Mouse (Mus musculus) adrenal gland, postnatal 36 days (tissue): ENCODE data around the gene Med12. TPM values are rescaled to one million over a fixed set of nuclear protein-coding genes. Genes with fewer than 3 reads are reported as not detected.

Experiments
- total RNA-seq, 2 experiments: library from RNA; stranded (reverse); gene quantifications; 2 replicates each; pipeline ENCODE4 v1.2.3; 2021

Med12 gene
- total RNA-seq, 2 experiments from 2014 or later: 32.2 to 35.1 TPM

Other genes with a start within 250 kb of the Med12 start
- under 1 TPM in 1 of 2 experiments, not detected in 1; 0.13 TPM for gene Tex11, start 214.4 kb upstream of the Med12 start, total RNA-seq
- gene Slc7a3, start 188.0 kb upstream of the Med12 start, total RNA-seq: under 1 TPM; 0.40 to 0.79 TPM
- gene Snx12, start 51.5 kb upstream of the Med12 start, total RNA-seq: 10 to 100 TPM; 49.9 to 52.0 TPM
- gene Foxo4, start 19.5 kb upstream of the Med12 start, total RNA-seq: 10 to 100 TPM; 28.1 to 35.2 TPM
- gene Gm614, start 10.0 kb upstream of the Med12 start, total RNA-seq: not detected
- 10 to 100 TPM in 1 of 2 experiments, 1 to 10 TPM in 1; 5.7 to 10.2 TPM for gene Il2rg, start 5.8 kb upstream of the Med12 start, total RNA-seq
- gene Gm20489, start 5.0 kb upstream of the Med12 start, total RNA-seq: not detected
- 10 to 100 TPM; 18.5 to 28.4 TPM for gene Nlgn3, start 25.1 kb downstream of the Med12 start, total RNA-seq
- gene Gjb1, start 102.3 kb downstream of the Med12 start, total RNA-seq: under 1 TPM in 1 of 2 experiments, not detected in 1; 0.20 TPM
- 10 to 100 TPM; 65.0 to 66.3 TPM for gene Zmym3, start 146.8 kb downstream of the Med12 start, total RNA-seq
- gene Nono, start 155.3 kb downstream of the Med12 start, total RNA-seq: 100 to 1,000 TPM; 185 to 193 TPM
- gene Itgb1bp2, start 175.1 kb downstream of the Med12 start, total RNA-seq: under 1 TPM; 0.63 to 0.66 TPM